Mouse (Mus musculus) frontal cortex, adult 2 months (tissue): ENCODE data around the gene Gm10721. TPM values are rescaled to one million over a fixed set of nuclear protein-coding genes. Genes with fewer than 3 reads are reported as not detected.
"Not testable (repeated sequence)": the region's sequence is repeated elsewhere in the genome, so short reads cannot be mapped to it uniquely, and the experiment has no call there.

Source experiments
- DNase-seq, 2 experiments: peaks; one replicate each; pipeline ENCODE4 v3.0.0; 2022; ENCODE audit warnings: low spot score in 1 of 2; ENCODE audit errors: extremely low spot score in 1 of 2
- polyA plus RNA-seq: library from polyadenylated mRNA; depleted of rRNA; stranded (reverse); fragments of >200 nt; gene quantifications from 2 replicates; pipeline ENCODE4 v1.2.3, GENCODE M21; 2012; rRNA removed

The Gm10721 gene
- polyA plus RNA-seq, 1 experiment = not detected

- peak; percentile 20 to 44 for DNase-seq
These were observed 12.1 kb downstream of the Gm10721 start, which contains the start of gene Gm10717 for GRCm38 (mm10) chr9:3024912-3025467. TSS of gene Gm10717 (plus strand) at chr9:3025417.

- peak; percentile 40 to 57 for DNase-seq
These were observed 12.7 kb downstream of the Gm10721 start for GRCm38 (mm10) chr9:3025653-3026052.

- not testable (repeated sequence) for DNase-seq
These were observed 13.2 kb downstream of the Gm10721 start for GRCm38 (mm10) chr9:3026136-3026535.

GRCm38 (mm10) chr9:3026741-3027140 lies 13.8 kb downstream of the Gm10721 start:
- DNase-seq = not testable (repeated sequence)

GRCm38 (mm10) chr9:3027200-3027599 lies 14.3 kb downstream of the Gm10721 start:
- DNase-seq = not testable (repeated sequence)

- peak; percentile 27 to 34 for DNase-seq
These were observed 16.5 kb downstream of the Gm10721 start for GRCm38 (mm10) chr9:3029276-3030000.

GRCm38 (mm10) chr9:3030677-3031318 lies 17.9 kb downstream of the Gm10721 start:
- not testable (repeated sequence) for DNase-seq

- DNase-seq = not testable (repeated sequence)
These were observed 21.4 kb downstream of the Gm10721 start, which contains the start of gene Gm17535 for GRCm38 (mm10) chr9:3034299-3034698. TSS of gene Gm17535 (plus strand) at chr9:3034599.

GRCm38 (mm10) chr9:3036577-3036976 lies 23.6 kb downstream of the Gm10721 start, which contains the start of gene Gm10715:
TSS of gene Gm10715 (plus strand) at chr9:3036877.
- DNase-seq = not testable (repeated sequence)

GRCm38 (mm10) chr9:3038161-3038560 lies 25.2 kb downstream of the Gm10721 start:
- DNase-seq = not testable (repeated sequence)

Other genes with a start within 250 kb of the Gm10721 start
- gene Gm10722, start 12.2 kb upstream of the Gm10721 start, polyA plus RNA-seq = not detected in 2 replicates
- not detected in 2 replicates for gene Gm11168, start 9.8 kb upstream of the Gm10721 start, polyA plus RNA-seq
- gene Gm10720, start 2.5 kb downstream of the Gm10721 start, polyA plus RNA-seq = not detected in 2 replicates
- not detected in 2 replicates for gene Gm10719, start 4.3 kb downstream of the Gm10721 start, polyA plus RNA-seq
- gene Gm10718, start 10.4 kb downstream of the Gm10721 start, polyA plus RNA-seq = 0.26 and 0.32 TPM in 2 replicates
- not detected in 2 replicates for gene Gm10717, start 12.3 kb downstream of the Gm10721 start, polyA plus RNA-seq
- gene Gm17535, start 21.5 kb downstream of the Gm10721 start, polyA plus RNA-seq = not detected in 2 replicates
- not detected in 2 replicates for gene Gm10715, start 23.7 kb downstream of the Gm10721 start, polyA plus RNA-seq